Mouse (Mus musculus): ENCODE data around the gene Gon7. TPM values are rescaled to one million over a fixed set of nuclear protein-coding genes. Genes with fewer than 3 reads are reported as not detected.

Gene Gon7
- polyA plus RNA-seq, 1 experiment from 2014 or later, result 29.3 TPM

Other genes with a start within 250 kb of the Gon7 start
- gene Chga, start 202.8 kb downstream of the Gon7 start, polyA plus RNA-seq (2015; fragmentation: Nextera tagmentation; extraction: Ambion mirVana), result 5.4 and 13.7 TPM in 2 replicates
- gene Itpk1, start 52.9 kb downstream of the Gon7 start, polyA plus RNA-seq (2015; fragmentation: Nextera tagmentation; extraction: Ambion mirVana), result 23.9 and 24.5 TPM in 2 replicates
- gene Moap1, start 14.1 kb downstream of the Gon7 start, polyA plus RNA-seq (2015; fragmentation: Nextera tagmentation; extraction: Ambion mirVana), result 29.3 and 32.4 TPM in 2 replicates
- 9.5 and 11.0 TPM in 2 replicates for gene Tmem251, start 14.0 kb downstream of the Gon7 start, polyA plus RNA-seq (2015; fragmentation: Nextera tagmentation; extraction: Ambion mirVana)
- not detected in 2 replicates for gene Gm28051, start within 50 bp of the Gon7 start, polyA plus RNA-seq (2015; fragmentation: Nextera tagmentation; extraction: Ambion mirVana)
- 45.6 and 47.6 TPM in 2 replicates for gene Ubr7, start 164 bp upstream of the Gon7 start, polyA plus RNA-seq (2015; fragmentation: Nextera tagmentation; extraction: Ambion mirVana)
- 26.6 and 27.2 TPM in 2 replicates for gene Gm20604, start 869 bp upstream of the Gon7 start, polyA plus RNA-seq (2015; fragmentation: Nextera tagmentation; extraction: Ambion mirVana)
- 14.5 and 17.5 TPM in 2 replicates for gene Btbd7, start 120.7 kb upstream of the Gon7 start, polyA plus RNA-seq (2015; fragmentation: Nextera tagmentation; extraction: Ambion mirVana)
- gene Cox8c, start 141.5 kb upstream of the Gon7 start, polyA plus RNA-seq (2015; fragmentation: Nextera tagmentation; extraction: Ambion mirVana), result not detected in 2 replicates
- gene Unc79, start 191.1 kb upstream of the Gon7 start, polyA plus RNA-seq (2015; fragmentation: Nextera tagmentation; extraction: Ambion mirVana), result 0.17 and 0.23 TPM in 2 replicates